Mouse (Mus musculus): Measurements from ENCODE around the gene Lin52.

The Lin52 gene

DNA sequence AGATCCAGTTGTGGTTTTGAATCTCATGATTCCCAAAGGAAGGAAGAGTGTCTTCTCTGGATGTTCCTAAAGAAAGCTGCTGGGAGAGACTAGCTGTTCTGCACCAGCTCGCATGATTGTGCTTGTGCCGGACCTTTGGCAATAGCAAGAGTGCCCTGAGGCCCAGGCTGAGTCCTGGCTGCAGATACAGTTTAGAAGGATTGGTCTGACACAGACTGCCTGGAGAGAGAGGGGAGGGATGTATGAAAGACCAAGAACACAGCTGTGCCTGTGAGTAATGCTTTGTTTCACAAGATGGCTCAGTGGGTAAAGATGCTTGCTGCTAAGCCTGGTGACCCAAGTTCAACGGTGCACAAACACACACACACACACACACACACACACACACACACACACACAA lies 11.6 kb downstream of the Lin52 start:
- no peak for DNase-seq (ENCODE audit: extremely low read depth, low read depth, low spot score)

DNA sequence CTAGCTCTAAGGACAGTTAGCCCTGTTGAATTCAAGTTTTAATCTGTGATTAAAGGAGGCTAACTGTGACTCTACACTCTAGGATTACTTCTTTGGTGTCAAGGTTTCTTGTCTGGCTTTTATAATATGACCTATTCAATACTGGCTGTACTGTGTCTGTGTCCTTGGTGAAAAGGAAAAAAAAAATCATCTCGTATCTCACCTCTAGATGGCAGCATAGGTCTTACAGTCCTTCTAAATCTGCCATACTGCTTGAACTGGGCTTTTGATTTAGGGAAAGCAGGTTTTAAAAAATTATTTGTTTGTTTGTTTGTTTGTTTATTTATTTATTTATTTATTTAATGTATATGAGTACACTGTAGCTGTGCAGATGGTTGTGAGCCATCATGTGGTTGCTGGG lies 17.5 kb downstream of the Lin52 start:
- DNase-seq (ENCODE audit: extremely low read depth, low read depth, low spot score), result no peak

DNA sequence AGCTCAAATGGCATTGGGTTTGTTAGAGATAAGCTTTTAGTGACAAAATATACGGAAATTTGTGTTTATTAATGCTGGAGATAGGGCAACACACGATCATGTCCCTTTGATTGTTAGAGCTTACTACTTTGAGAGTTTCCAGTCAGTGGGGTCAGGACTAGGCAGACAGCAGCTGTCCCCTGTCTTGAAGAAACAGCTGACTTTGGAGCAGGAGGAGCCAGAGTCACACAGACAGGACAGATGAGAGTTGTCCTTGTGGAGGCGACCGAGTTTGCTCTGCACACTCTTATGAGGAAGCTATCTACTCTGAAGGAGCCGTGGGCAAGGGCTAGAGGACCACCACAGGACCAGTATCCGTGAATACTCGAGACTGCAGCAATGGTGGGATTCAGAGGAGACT lies 27.7 kb downstream of the Lin52 start:
- DNase-seq (ENCODE audit: extremely low read depth, low read depth, low spot score), result no peak

DNA sequence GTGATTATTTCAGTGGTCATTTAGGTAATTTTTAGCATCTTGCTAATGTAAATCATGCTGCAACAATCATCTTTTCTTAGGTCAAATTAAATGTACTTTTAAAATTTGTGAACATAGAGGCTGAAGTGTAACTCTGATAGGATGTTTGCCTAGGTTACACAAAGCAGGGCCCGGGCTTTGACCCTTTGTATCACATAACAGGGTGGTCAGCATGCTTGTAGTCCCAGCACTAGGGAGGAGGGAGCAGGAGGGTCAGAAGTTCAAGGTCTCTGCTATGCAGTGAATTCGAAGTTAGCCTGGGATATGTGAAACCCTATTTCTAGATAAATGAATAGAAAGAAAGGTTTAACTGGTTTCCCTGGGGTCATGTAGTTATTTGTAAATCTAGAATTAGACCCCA lies 30.0 kb downstream of the Lin52 start:
- no peak for DNase-seq (ENCODE audit: extremely low read depth, low read depth, low spot score)

DNA sequence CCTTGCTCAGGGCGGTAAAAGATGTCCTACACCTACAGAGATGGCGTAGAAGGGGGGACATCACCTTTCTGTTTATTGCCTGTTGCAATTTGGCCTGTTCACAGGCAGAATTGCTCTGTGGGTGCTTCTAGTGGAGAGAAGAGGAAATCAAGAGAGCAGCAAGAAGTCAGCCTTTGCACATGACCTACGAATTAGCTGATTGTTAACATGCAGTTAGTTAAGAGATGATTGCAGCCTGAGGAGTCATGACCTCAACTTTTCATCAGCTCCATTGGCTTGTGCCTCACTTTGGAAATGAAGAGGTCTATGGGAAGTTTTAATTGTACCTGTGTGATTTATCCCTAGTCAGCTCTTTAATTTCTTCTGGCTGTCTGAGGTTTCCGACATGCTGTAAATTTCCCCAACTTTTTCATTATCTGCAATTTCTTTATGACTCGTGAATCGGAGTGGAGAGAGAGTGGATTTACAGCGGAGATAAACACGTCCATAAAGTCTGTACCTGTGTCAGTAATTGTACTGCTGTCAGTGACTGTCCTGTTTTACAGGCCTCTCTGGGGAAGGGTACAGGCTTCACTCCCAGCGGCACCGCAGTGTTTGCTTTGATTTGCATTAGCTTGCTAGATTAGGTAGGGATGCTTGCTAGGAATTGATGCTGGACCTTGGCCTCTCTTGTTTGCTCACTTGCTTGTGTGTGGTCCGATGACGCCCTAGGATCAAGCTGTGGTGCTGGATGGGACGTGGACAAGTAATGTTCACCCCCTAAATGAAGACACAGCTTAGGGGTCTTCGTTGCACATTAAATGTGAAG lies 31.8 kb downstream of the Lin52 start:
- no peak for DNase-seq (ENCODE audit: extremely low read depth, low read depth, low spot score)

DNA sequence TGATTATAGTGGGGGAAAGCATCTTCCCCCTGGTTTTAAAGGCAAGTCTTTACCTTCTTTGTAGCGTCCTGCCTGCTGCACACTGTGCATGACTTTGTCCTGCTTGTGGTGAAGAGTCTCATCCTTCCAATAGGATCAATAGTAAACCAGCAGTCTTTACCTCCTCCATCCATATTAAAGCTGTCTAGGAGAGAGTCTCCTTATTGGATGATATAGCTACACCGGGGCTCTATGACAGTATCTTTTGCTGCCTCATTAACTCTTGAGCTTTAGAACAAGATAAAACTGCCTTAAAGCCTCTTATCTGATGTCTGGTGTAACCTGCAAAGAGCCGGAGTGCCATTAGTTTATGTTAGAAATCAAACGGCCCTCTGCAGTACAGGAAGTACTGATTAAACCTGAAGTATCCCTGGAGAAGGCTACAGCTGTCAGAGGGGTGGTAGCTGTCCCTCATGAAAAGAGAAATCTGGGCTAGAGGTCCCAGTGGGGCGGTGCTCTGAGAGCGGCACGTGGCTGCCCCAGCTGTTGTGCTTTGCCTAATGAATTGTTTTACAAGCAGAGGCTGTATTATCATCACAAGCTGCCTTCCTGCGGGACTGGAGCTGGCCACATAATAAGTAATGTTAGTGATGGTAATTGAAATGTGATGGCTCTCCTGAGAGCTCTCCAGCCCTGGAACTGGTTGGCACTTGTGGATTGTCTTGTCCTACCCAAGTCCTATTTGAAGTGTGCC lies 36.3 kb downstream of the Lin52 start:
- DNase-seq (ENCODE audit: extremely low read depth, low read depth, low spot score), result no peak

DNA sequence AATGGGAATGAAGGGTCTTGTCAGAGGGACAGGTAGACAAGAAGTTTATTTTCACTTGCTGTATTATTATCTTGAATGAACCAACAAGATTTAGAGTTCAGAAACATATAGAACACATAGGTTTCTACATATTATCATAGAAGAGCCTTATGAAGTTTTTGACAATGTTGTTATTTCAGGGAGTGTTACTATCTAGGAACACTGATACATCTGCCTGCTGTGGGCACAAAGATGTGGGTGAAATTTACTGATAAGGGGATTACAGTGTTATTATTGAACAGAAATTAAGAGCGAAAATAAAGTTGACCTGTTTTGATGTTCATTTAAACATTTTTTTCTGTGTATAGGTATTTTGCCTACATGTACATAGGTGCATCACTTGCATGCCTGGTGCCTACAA lies 45.6 kb downstream of the Lin52 start:
- no peak for DNase-seq (ENCODE audit: extremely low read depth, low read depth, low spot score)

DNA sequence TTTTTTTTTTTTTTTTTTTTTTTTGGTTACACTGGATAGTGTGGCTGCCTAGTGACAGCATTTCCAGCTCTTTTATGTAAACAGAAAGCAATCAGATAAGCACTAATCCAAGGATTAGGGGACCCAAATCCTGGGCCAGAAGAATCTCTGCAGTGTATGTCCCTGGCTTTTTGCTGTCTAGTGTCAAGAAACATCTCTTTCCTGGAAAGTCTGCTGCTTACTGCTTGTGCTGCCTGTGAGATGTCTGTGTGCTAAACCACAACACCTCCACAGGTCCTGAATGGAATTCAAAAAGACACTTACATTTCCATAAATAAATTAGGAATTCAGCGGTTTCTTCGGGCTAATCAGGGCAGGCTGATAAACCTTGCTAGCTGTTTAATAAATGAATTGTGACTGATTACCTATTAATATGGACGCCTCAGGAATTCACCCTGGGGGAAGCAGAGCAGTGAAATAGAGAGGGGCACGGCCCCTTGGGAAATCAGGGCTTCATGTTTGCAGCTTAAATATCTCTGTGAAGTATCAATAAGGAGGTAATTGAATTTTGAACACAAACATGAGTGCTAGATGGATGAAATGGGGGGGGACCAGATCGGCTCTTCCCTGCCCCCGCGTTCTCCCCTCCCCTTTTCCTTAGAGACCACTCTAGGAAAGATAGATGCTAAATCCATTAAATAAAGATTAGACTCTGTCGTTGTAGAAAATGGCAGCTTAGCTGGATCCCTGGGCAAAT lies 49.5 kb downstream of the Lin52 start:
- DNase-seq (ENCODE audit: extremely low read depth, low read depth, low spot score), result peak; percentile 7

DNA sequence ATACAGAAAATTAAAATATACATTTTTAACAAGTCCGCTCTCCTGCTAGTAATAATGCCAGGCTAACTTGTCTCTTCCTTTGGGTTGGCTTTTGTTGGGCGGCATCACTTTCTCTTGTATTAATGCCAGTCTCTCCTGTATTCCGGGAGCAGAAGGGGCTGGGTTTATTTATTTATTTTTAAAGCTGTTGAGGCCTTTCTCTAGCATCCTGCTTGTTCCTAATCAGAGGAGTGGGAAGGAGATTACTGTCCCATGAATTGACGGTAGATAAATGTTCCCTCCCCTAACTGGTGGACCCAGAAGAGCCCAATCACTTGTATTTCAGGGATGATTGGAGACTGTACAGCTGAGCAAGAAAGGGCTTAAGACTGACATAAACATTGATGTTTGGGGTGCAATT lies 50.1 kb downstream of the Lin52 start:
- DNase-seq (ENCODE audit: extremely low read depth, low read depth, low spot score), result no peak

DNA sequence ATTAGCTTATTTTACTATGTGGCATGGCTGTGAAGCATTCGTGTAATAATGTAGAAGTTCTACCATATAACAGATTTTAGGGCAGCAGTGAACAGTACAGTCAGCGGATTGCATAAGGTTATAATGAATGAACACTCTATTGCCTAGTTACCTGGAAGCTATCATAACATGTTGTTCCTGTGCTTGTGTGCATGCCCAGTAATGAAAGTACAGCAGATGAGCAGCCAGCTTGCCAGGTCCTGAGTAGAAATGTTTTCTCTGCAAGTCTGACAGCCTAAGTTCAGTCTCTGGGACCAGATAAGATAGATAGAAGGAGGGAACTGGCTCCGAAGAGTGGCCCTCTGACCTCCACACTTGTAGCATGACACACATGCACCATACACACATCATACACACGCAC lies 55.6 kb downstream of the Lin52 start:
- DNase-seq (ENCODE audit: extremely low read depth, low read depth, low spot score), result peak; percentile 30

DNA sequence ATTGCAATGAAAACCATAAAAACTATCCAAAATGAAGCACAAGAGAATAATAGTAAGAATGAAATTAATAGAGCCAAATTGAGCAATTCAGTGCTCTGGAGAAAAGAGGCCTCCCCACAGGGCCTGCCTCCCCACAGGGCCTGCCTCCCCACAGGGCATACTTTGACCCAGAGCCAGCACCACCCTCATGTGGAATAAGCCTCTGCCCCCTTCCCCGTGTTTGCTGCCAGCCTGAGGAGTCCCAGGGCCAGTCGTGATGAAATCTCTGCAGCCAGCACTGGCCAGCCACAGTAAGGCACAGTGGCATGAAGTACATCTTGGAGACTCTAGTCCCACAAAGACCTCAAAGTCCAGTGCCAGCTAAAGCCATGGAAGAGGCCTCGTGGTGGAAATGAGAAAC lies 60.8 kb downstream of the Lin52 start:
- no peak for DNase-seq (ENCODE audit: extremely low read depth, low read depth, low spot score)

DNA sequence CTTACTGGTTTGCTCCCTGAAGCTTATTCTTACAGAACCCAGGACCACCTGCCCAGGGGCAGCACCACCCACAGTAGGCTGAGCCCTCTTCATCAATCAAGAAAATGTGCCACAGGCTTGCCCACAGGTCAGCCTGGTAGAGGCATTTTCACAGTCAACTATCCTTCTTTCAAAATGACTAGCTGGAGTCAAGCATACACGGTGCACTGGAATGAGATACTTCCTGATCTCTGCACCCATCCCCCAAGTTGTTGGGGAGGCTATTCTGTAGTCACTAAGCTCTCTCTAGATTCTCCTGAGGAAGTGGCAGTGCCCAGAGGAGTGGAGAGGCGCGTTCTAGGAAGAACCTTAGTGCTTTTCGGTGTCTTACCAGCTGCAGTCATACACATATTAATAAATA lies 64.3 kb downstream of the Lin52 start:
- DNase-seq (ENCODE audit: extremely low read depth, low read depth, low spot score), result no peak

DNA sequence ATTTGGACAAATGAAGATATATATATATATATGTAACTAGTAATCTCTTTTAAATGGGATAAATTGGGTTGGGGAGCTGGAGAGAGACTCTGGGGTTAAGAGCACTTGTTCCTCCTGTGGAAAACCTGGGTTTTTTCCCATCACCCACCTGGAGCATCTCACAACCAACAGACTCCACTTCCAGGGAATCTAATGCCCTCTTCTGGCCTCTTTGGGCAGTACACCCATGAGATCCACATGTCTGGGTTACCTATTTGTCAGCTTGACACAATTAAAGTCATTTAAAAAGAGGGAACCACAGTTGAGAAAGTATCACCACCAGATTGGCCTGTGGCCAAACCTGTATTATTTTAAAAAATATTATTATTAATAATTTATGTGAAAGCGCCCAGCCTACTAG lies 65.4 kb downstream of the Lin52 start:
- no peak for DNase-seq (ENCODE audit: extremely low read depth, low read depth, low spot score)

DNA sequence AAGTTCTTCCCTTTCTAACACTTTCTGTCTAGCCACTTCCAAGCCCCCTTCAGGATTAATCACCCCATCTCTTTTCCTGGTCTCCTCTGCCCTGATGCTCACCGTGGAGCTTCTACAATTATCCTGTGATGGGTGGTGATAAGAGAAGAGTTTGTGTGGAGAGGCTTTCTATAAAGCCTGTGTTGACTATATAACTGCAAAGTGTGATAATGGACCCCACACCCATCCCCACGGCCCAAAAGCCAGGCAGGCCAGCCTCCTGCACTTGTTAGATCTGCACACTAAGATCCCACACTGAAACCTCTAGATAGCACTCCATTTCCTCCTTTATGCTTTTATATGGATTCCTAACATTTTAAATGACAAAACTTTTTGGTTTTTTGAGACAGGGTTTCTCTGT lies 66.8 kb downstream of the Lin52 start:
- no peak for DNase-seq (ENCODE audit: extremely low read depth, low read depth, low spot score)

DNA sequence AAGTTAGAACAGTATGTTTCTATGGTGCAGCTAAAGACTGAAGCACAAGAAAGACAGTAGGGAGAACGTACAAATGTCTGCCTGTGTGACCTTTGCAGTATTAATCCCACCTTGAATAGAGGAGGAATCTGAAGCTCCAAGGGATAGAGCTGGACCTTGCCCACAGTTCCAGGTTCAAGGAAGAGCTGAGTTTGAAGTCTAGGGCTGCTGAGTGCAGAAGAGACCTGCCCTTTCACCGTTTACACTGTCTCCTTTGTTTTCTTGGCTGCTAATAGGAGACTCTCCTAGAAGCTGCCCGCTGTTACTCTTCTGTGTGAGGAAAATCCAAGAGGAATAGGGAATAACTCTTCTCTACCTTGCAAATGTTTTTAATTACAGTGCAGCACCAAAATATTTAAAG lies 72.5 kb downstream of the Lin52 start:
- DNase-seq (ENCODE audit: extremely low read depth, low read depth, low spot score), result no peak

DNA sequence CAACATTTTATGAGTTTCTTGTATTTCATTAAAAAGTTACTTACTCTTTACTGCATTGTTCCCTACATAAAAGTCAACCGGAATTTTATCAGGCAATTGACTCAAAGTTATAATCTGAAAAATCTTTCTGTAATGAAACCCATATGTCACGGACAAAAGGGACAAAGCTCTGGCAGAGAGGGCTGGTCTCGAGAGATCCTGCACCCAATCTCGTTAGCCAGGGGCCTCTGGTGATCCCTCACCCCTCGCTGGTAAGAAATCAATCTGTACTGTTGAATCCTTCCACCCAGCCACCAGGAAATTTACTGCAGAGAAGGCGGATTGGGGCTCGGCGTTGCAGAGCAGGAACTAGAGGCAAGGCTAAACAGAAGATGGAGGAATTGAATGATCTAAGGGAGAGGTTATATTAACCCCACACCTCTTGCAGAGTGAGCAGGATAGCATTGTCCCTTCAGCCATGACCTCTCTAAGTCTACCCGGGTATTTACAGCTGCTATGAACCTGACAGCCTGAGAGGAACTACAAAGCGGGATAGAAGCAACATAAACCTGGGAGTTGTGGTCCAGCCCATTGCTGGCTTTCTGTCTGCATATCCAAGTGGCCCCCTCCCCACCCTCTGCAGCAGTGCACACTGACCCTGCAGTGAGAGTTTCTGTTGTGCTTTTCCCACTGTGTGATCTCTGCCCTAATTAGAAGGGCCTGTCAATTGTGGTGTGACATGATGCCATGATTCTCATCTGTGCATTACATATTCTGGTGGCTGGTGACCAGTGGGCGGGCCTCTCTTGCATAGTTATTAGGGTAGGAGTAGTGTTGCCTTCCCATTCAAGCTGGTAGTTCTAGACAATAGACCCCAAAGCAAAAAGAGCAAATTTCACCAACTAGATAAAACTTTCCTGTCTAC lies 73.2 kb downstream of the Lin52 start:
- DNase-seq (ENCODE audit: extremely low read depth, low read depth, low spot score), result no peak

DNA sequence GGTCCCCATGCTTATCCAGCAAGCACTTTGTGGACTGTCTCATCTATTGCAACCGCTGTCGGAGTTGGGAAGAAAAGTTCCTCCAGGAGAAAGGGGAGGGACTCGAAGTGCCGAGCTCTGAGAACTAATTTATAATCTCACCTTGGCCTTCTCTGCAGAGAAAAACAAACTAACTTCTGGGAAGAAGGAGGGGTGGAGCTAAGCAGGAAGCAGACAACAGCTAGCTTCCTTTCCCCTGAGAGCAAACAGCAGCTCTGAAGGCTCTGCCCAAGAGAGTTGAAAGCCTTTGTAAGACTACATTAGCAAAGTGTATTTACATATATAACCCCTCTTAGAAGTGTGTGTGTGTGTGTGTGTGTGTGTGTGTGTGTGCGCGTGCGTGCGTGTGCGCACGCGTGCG lies 74.2 kb downstream of the Lin52 start:
- DNase-seq (ENCODE audit: extremely low read depth, low read depth, low spot score), result no peak

DNA sequence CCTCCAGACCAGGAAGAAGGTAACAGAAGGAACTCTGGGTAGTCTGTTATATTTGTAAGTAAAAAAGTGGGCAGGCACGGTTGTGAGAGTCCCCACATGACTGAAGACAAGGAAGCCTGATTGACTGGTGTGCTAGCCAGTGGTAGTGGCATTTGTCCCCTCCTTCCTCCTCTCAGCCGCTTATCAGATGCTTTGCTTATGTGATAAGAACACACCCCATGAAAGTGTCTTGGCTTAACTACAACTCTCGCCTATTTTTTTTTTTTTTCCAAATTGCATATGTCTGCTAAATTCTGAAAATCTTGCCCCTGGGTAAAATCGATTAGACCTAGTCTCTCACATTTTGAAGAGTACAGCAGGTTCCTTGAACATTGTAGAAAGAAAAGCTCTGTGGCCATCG lies 79.2 kb downstream of the Lin52 start:
- DNase-seq (ENCODE audit: extremely low read depth, low read depth, low spot score), result no peak

DNA sequence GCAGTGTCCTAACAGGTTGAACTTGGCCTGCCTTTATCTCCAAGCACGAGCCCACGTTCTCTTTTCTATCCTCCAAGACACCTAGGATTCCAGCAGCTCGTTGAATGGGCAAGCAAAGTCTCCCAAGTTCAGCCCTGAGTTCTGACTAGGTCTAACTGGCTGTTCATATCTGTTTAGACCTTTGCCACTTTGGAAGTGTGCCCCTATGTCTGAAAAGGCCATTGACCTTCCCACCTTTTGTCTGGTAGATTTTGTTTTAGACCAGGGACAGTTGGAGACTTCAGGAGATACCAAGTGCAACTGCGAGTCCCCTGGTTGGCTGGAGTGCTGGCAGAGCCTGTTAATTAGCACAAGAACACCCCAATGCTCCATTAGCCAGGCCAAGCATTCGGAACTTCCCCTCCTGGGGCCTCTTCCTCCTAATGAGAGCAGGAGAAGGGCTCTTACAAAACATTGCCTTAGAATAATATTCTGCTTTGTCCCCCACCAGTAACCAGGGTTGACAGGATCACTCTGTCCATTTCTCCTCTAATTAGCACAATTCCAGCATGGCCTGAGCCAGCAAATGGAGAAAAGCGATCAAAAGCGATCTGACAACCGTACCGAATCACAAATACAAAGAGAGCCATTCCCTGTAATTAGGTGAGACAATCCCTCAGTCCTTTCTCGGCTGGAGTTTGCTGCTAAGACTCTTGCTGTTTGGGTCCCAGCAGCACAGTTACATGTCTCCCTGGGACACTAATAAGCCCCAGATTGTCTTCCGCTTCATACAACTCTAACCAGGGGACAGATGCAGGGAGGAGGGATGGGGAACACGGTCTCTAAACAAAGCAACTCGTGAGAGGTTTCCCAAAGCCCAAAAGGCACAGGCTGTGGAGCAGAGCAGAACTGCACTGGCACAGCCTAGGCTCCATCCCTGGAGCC lies 80.9 kb downstream of the Lin52 start:
- no peak for DNase-seq (ENCODE audit: extremely low read depth, low read depth, low spot score)

DNA sequence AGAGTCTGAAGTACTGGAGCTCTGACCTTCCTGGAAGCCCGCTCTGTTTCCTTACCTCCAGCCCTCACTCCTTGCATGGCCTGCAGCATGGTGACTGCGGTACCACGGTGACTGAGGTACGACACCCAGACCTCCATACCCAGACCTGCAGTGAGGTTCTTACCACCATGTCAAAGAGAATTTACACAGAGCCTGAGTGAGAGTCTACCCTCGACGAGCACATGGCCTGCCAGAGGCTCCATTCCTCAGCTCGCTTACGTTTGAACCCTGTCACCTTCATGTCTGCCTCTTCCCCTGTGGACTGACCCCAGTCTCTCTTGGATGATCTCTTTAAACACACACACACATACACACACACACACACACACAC lies 81.6 kb downstream of the Lin52 start:
- no peak for DNase-seq (ENCODE audit: extremely low read depth, low read depth, low spot score)
